Mouse (Mus musculus) cerebellum, postnatal 10 days (tissue): ENCODE results near the gene Kdelr2.

Source experiments
- DNase-seq, 2 experiments: peaks; one replicate each; pipeline ENCODE4 v3.0.0; 2021; ENCODE audit warnings: mixed read lengths in 2 of 2

Kdelr2 gene

GRCm38 (mm10) chr5:143404148-143404930 is 701 bp downstream of the Kdelr2 start:
- no peak for DNase-seq

- no peak for DNase-seq
Observed at GRCm38 (mm10) chr5:143405200-143405599, 1.6 kb downstream of the Kdelr2 start.

DNA sequence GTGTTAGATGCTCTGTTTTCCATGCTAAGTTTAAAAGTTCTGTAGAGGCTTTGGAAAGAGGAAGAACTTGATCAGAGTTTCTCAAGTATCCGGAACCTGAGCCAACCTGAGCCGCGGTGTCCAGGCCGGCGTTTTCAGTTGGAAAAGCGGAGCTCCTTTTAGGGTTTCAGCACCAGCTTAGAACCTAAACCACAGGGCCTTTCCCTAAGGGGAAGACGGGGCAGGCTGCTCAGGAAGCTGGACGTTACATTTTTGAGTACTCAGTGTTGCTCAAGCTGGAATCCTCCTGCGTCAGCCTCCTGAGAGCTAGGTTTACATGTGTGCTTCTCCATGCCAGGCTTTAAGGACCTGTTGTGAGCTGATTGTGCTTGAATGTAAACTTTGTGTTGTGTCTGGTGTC is 2.9 kb downstream of the Kdelr2 start:
- no peak for DNase-seq

GRCm38 (mm10) chr5:143409239-143409638 is 5.6 kb downstream of the Kdelr2 start:
- no peak for DNase-seq

- DNase-seq = no peak
Observed at GRCm38 (mm10) chr5:143410841-143411395, 7.3 kb downstream of the Kdelr2 start.

DNA sequence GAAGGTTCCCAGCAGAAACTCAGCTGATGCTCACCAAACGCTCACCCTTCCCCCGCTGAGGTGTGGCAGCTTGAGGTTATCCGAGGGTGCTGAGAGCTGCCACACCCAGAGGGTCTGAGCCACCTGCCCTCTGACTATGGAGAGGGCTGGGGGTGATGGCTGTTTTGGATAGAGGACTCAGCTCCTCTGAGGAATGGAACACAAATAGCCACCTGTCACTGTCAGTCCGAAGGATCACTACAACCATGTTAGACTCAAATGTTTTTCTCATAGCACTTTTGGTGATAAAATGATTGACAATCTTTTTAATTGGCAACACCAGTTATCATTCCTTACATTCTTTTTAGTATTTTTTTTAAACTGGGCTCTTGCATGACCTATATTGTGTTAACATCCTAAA is 17.8 kb downstream of the Kdelr2 start:
- DNase-seq = no peak

- no peak for DNase-seq
Observed at GRCm38 (mm10) chr5:143422990-143423389, 19.4 kb downstream of the Kdelr2 start.

GRCm38 (mm10) chr5:143423899-143424519 is 20.4 kb downstream of the Kdelr2 start:
- peak; percentile 78 to 87 for DNase-seq

DNA sequence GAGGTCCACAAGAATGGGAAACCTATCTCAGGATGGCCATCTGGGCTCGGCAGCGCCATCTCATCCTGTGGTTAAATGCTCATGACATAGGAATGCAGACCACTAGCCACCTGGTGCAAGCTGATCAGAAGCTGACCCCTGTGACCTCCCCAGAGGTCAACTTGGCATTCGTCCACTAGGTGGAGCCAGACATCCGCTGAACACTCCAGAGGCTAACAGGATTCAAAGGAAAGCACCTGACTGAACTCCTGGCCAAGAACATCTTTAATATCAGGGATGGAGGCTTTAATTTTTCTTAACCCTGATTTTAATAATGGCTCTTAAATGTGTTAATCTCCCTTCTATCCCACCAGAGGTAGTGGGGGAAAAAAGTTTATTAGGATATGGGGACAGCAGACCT is 30.8 kb downstream of the Kdelr2 start:
- peak; percentile 78 to 86 for DNase-seq

GRCm38 (mm10) chr5:143441298-143441697 is 37.7 kb downstream of the Kdelr2 start:
- no peak for DNase-seq

DNA sequence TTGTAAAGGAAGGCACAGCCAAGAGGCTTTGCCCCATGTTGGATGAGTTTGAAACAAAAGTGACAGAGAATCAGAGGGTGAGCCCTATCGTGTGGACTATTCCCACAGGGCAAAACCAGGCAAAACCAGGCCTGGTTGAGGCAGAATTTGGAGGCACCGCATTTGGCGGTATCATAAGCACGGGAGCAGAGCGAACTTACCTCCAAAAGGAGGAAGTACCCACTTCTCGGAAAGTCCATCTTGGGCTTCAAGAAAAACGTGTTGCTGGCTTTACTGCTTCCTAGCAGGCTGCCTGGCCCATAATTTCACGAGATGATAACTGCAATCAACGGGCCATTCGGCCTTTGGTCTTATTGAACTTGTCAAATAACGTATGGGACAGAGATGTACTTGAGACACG is 38.1 kb downstream of the Kdelr2 start:
- no peak for DNase-seq

- no peak for DNase-seq
Observed at GRCm38 (mm10) chr5:143463671-143464070, 60.0 kb downstream of the Kdelr2 start.

DNA sequence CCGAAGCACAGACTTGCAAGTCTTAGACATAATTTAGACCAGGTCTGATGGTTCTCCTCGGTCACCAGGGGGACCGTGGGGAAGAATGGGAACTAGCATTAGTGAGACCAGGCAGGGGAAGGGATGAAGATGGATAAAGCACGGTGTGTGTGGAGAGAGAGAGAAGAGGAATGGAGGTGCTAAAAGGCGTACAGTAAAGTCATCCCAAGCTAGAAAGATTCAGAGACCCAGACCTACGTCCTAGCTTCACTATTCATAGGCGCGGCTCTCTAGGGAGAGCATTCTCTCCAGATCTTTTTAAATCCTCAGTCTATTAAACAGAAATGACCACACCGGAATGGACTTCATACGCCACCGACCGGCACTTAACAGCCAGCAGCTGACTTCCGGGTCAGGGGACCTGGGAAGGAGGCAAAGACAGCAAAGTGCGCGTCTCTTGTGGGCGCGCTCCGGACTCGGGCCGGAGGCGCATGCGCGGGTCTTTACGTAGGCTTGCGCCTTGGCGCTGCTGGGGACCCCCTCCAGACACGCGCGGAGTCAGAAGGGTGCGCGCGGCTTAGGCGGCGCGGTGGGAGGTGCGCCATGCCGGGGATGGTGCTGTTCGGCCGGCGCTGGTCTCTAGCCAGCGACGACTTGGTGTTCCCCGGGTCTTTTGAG is 60.6 kb downstream of the Kdelr2 start, which contains the start of gene Daglb:
Gene Daglb, plus strand, starts transcription at position 485 of the 657 bp plus-strand sequence.
- DNase-seq = peak; percentile 93 to 96

DNA sequence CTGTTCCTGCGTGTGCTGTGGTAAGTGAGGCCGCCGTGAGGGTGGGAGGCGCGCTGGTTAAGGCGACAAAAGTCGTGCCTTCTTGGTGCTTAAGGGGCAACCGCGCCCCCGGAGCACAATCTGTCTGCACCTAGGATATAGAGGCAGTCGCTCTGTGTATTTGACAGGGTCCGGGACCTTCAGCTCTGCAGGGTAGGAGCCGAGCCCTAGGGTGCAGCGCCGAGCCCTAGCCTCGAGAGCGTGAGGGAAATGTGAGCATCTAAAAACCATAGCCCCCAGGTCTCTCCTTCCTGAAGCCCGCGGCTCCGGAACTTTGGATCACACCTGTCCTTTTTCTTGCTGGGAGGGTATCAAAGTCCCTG is 61.1 kb downstream of the Kdelr2 start:
- no peak for DNase-seq

GRCm38 (mm10) chr5:143465156-143466085 is 61.8 kb downstream of the Kdelr2 start:
- DNase-seq = no peak

- no peak for DNase-seq
Observed at GRCm38 (mm10) chr5:143466891-143467669, 63.4 kb downstream of the Kdelr2 start.

GRCm38 (mm10) chr5:143467931-143468330 is 64.3 kb downstream of the Kdelr2 start:
- no peak for DNase-seq

DNA sequence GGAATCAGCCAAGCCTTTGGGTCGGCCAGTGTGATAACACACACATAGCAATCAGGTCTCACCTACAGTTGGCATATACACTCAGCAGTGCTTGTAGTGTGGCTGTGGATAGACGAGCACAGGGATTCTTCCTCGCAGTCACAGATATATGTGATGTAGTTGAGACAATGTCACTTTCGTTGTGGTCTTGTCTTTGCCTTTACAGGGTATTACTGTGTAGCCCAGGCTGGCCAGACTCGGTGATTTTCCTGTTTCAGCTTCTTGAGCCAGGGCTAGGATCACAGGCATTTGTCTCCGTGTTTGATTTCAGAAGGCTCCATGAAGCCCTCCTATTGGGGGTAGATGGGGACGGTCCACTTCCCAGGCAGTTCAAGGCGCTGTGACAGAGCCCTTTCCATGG is 66.0 kb downstream of the Kdelr2 start:
- DNase-seq = no peak

- peak; percentile 88 to 90 for DNase-seq
Observed at GRCm38 (mm10) chr5:143470421-143471164, 67.0 kb downstream of the Kdelr2 start.

DNA sequence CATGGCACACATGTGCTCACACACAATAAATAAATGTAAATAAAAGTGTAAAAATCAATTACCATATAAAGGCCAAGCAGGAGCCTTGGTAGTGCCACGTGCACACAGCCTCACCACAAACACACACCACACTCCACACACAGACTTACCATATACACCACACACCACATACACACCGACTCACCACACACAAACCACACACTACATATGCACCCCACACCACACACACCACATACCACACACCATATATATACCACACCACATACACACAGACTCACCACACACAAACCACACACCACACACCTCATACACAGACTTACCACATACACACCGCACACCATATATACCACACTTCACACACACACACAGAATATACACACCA is 67.5 kb downstream of the Kdelr2 start:
- no peak for DNase-seq
